Mouse (Mus musculus) liver, embryonic 14.5 days (tissue): ENCODE data around the gene Gramd4.
"Not testable (repeated sequence)": the region's sequence is repeated elsewhere in the genome, so short reads cannot be mapped to it uniquely, and the experiment has no call there.

Source experiments
- CTCF ChIP-seq: IDR thresholded peaks from 2 replicates; pipeline ENCODE4 v1.5.1; 2016; ENCODE audit warnings: antibody characterized with exemption, low read depth, control low read depth
- EP300 ChIP-seq: IDR thresholded peaks from 2 replicates; pipeline ENCODE4 v1.6.1; 2016; ENCODE audit warnings: antibody characterized with exemption, low read depth

- TF ChIP-seq CTCF, EP300: not testable (repeated sequence)
These were observed 120.3 kb downstream of the Gramd4 start for GRCm38 (mm10) chr15:86177703-86178251.
